Mouse (Mus musculus): Measurements from ENCODE around the gene 2310061I04Rik. TPM values are rescaled to one million over a fixed set of nuclear protein-coding genes. Genes with fewer than 3 reads are reported as not detected.

Gene 2310061I04Rik
- polyA plus RNA-seq, 1 experiment from 2014 or later: 48.7 TPM

GRCm38 (mm10) chr17:35909919-35910369, 12.7 kb upstream of the 2310061I04Rik start, which contains the start of gene Atat1:
Atat1 (minus strand) TSS chr17:35910075.
- Histone ChIP-seq H3K4me3 (peak within 1 kb of the TSS; percentile 76), H3K27me3 (no peaks in the 10 kb centered on the region), H3K4me2 (peak within 1 kb of the TSS; percentile 98), H3K27ac (peak within 1 kb of the TSS; percentile 96), H3K4me1 (replicated peaks) (peaks cover 37% of the 10 kb centered on the region), H3K9ac (peak within 1 kb of the TSS; percentile 94), H3K36me3 (peaks cover 61% of the 10 kb centered on the region), H3K9me3 (no peaks in the 10 kb centered on the region)
- ATAC-seq (ENCODE audit: low FRiP score): peak; percentile 90
- WGBS: 2% methylated on average over 25 of the region's 25 CpGs

GRCm38 (mm10) chr17:35909186-35909918, 12.1 kb upstream of the 2310061I04Rik start:
- peak overlapping the region; percentile 96 for H3K27ac ChIP-seq
- no peaks in the 10 kb centered on the region for H3K27me3 ChIP-seq
- 25% methylated on average over 20 of the region's 20 CpGs for WGBS
- H3K4me1 ChIP-seq (replicated peaks): peaks cover 34% of the 10 kb centered on the region
- H3K9ac ChIP-seq: peak overlapping the region; percentile 94
- H3K36me3 ChIP-seq: peaks cover 65% of the 10 kb centered on the region
- ATAC-seq (ENCODE audit: low FRiP score): peak; percentile 46
- peak overlapping the region; percentile 98 for H3K4me2 ChIP-seq
- no peaks in the 10 kb centered on the region for H3K9me3 ChIP-seq
- peak overlapping the region; percentile 76 for H3K4me3 ChIP-seq

DNA sequence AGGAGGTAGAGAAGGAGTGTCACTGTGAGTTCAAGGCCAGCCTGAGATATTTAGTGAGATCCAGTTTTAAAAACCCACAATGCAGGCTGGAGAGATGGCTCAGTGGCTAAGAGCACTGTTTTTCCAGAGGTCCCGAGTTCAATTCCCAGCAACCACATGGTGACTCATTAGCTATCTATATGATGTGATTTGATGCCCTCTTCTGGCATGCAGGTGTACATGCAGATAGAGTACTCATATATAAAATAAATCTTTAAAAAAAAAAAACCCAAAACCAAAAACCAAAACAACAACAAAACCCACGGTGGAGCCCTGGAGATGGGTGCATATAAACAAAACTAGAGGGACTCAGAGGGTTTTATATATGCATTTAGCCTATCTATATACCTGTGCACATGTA, 10.4 kb upstream of the 2310061I04Rik start:
- 87% methylated on average over 2 of the region's 2 CpGs for WGBS
- Histone ChIP-seq H3K27me3 (no peaks in the 10 kb centered on the region), H3K4me3 (0 out of 2 replicates have a peak overlapping the region, but pooled peaks have one; percentile 76), H3K4me2 (peak overlapping the region; percentile 98), H3K9me3 (no peaks in the 10 kb centered on the region), H3K36me3 (peaks cover 71% of the 10 kb centered on the region), H3K9ac (peak overlapping the region; percentile 94; the same call in 1 of the 2 replicates), H3K4me1 (replicated peaks) (peaks cover 34% of the 10 kb centered on the region), H3K27ac (no peak overlapping the region)
- no peak for ATAC-seq (ENCODE audit: low FRiP score)

GRCm38 (mm10) chr17:35905587-35905986, 8.4 kb upstream of the 2310061I04Rik start:
- 98% methylated on average over 1 of the region's 1 CpGs for WGBS
- H3K27me3 ChIP-seq: no peaks in the 10 kb centered on the region
- H3K27ac ChIP-seq: no peak overlapping the region
- peaks cover 80% of the 10 kb centered on the region for H3K36me3 ChIP-seq
- H3K9ac ChIP-seq: no peak overlapping the region
- no peak for ATAC-seq (ENCODE audit: low FRiP score)
- no peak overlapping the region for H3K4me2 ChIP-seq
- no peaks in the 10 kb centered on the region for H3K9me3 ChIP-seq
- no peak overlapping the region for H3K4me3 ChIP-seq
- peaks cover 34% of the 10 kb centered on the region for H3K4me1 ChIP-seq (replicated peaks)

- Histone ChIP-seq H3K27me3 (no peaks in the 10 kb centered on the region), H3K4me3 (no peak overlapping the region), H3K9ac (no peak overlapping the region), H3K4me2 (no peak overlapping the region), H3K9me3 (no peaks in the 10 kb centered on the region), H3K27ac (0 out of 2 replicates have a peak overlapping the region, but pooled peaks have one; percentile 9), H3K4me1 (replicated peaks) (peaks cover 27% of the 10 kb centered on the region), H3K36me3 (peaks cover 96% of the 10 kb centered on the region)
- ATAC-seq (ENCODE audit: low FRiP score): no peak
- 90% methylated on average over 4 of the region's 4 CpGs for WGBS
Observed at GRCm38 (mm10) chr17:35903992-35904355, 6.7 kb upstream of the 2310061I04Rik start.

DNA sequence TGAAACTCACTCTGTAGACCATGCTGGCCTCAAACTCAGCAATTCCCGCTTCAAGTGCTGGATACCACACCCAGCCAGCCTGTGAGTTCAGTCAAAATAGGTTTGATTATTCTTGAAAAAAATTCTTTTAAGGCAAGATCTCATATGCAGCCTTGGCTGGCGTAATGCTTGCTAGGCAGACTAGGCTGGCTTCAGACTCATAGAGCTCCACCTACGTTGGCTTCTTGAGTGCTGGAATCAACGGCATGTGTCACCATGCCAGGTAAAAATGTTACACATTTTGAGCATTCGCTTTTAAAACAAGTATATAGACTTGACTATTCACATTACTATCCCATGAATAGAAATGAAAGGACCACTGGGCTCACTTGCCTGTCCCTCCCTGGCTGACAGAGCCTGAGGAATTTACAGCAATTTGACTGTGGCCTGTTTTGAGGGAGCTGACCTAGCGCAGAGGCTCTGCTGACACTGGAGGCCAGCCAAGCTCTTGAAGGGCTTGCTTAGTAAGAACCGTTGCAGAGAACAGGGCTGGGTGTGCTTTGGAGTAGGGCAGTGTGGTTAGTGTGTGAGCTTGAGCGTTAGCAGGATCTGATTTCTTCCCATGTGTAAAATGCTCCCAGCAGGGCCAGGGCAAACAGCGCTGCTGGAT, 6.2 kb upstream of the 2310061I04Rik start:
- H3K4me1 ChIP-seq (replicated peaks): peaks cover 22% of the 10 kb centered on the region
- no peaks in the 10 kb centered on the region for H3K9me3 ChIP-seq
- peaks cover 96% of the 10 kb centered on the region for H3K36me3 ChIP-seq
- H3K27ac ChIP-seq: 0 out of 2 replicates have a peak overlapping the region, but pooled peaks have one; percentile 9
- H3K9ac ChIP-seq: no peak overlapping the region
- 93% methylated on average over 9 of the region's 9 CpGs for WGBS
- no peak overlapping the region for H3K4me3 ChIP-seq
- ATAC-seq (ENCODE audit: low FRiP score): no peak
- H3K4me2 ChIP-seq: no peak overlapping the region
- no peaks in the 10 kb centered on the region for H3K27me3 ChIP-seq

- H3K4me3 ChIP-seq: no peak overlapping the region
- H3K36me3 ChIP-seq: peaks cover 77% of the 10 kb centered on the region
- 92% methylated on average over 3 of the region's 3 CpGs for WGBS
Observed at GRCm38 (mm10) chr17:35900636-35901035, 3.4 kb upstream of the 2310061I04Rik start.

GRCm38 (mm10) chr17:35897644-35898573, 678 bp upstream of the 2310061I04Rik start:
- Histone ChIP-seq H3K27ac (peak overlapping the region; percentile 98), H3K27me3 (no peaks in the 10 kb centered on the region), H3K9ac (peak overlapping the region; percentile 95), H3K36me3 (peaks cover 71% of the 10 kb centered on the region), H3K9me3 (no peaks in the 10 kb centered on the region), H3K4me1 (replicated peaks) (peaks cover 29% of the 10 kb centered on the region), H3K4me3 (peak overlapping the region; percentile 87), H3K4me2 (peak overlapping the region; percentile 88)
- 45% methylated on average over 23 of the region's 23 CpGs for WGBS
- ATAC-seq (ENCODE audit: low FRiP score): peak; percentile 64

More at GRCm38 (mm10) chr17:35900636-35901035, 3.4 kb upstream of the 2310061I04Rik start:
- no peaks in the 10 kb centered on the region for H3K27me3 ChIP-seq
- no peak overlapping the region for H3K4me2 ChIP-seq
- peaks cover 23% of the 10 kb centered on the region for H3K4me1 ChIP-seq (replicated peaks)
- no peak overlapping the region for H3K27ac ChIP-seq
- no peaks in the 10 kb centered on the region for H3K9me3 ChIP-seq
- ATAC-seq (ENCODE audit: low FRiP score): no peak
- H3K9ac ChIP-seq: no peak overlapping the region

GRCm38 (mm10) chr17:35887725-35888124, 9.5 kb downstream of the 2310061I04Rik start:
- Histone ChIP-seq H3K36me3 (peaks cover 96% of the 10 kb centered on the region), H3K4me3 (no peak overlapping the region), H3K27ac (no peak overlapping the region), H3K9ac (no peak overlapping the region), H3K27me3 (no peaks in the 10 kb centered on the region), H3K4me2 (no peak overlapping the region), H3K4me1 (replicated peaks) (no peaks in the 10 kb centered on the region), H3K9me3 (no peaks in the 10 kb centered on the region)
- ATAC-seq (ENCODE audit: low FRiP score): no peak
- 83% methylated on average over 16 of the region's 17 CpGs for WGBS

- peaks cover 72% of the 10 kb centered on the region for H3K36me3 ChIP-seq
- no peaks in the 10 kb centered on the region for H3K9me3 ChIP-seq
- H3K27ac ChIP-seq: no peak overlapping the region
- H3K4me1 ChIP-seq (replicated peaks): peaks cover 17% of the 10 kb centered on the region
- no peak overlapping the region for H3K4me3 ChIP-seq
- H3K27me3 ChIP-seq: no peaks in the 10 kb centered on the region
- no peak for ATAC-seq (ENCODE audit: low FRiP score)
- H3K4me2 ChIP-seq: no peak overlapping the region
- H3K9ac ChIP-seq: no peak overlapping the region
- WGBS: 96% methylated on average over 14 of the region's 14 CpGs
Observed at GRCm38 (mm10) chr17:35883777-35884176, 13.5 kb downstream of the 2310061I04Rik start.

- 91% methylated on average over 17 of the region's 17 CpGs for WGBS
- no peak overlapping the region for H3K4me2 ChIP-seq
- H3K27ac ChIP-seq: no peak overlapping the region
- peaks cover 17% of the 10 kb centered on the region for H3K4me1 ChIP-seq (replicated peaks)
- no peak for ATAC-seq (ENCODE audit: low FRiP score)
- no peaks in the 10 kb centered on the region for H3K27me3 ChIP-seq
- no peaks in the 10 kb centered on the region for H3K9me3 ChIP-seq
- peaks cover 64% of the 10 kb centered on the region for H3K36me3 ChIP-seq
- H3K4me3 ChIP-seq: no peak overlapping the region
- H3K9ac ChIP-seq: no peak overlapping the region
Observed at GRCm38 (mm10) chr17:35882924-35883323, 14.3 kb downstream of the 2310061I04Rik start.

Measured in hindbrain, embryonic 13.5 days (tissue).